Mouse (Mus musculus) mature B cell (primary cell): ENCODE measurements around the gene Pdia5.

Experiments used
- in situ Hi-C: fragments of 300-500 bp; cut with MboI; formaldehyde crosslinking; loops from 2 replicates; pipeline ENCODE4 v1.14.3; 2019

Pdia5 gene

GRCm38 (mm10) chr16:35490231-35491070, at the start of gene Pdia5:
Gene Pdia5, minus strand, starts transcription at chr16:35490873.
- in situ Hi-C loops: no loop called here

- in situ Hi-C loops: no loop called here
These were observed 48.4 kb upstream of the Pdia5 start for GRCm38 (mm10) chr16:35539041-35539440.

GRCm38 (mm10) chr16:35537651-35538050, 47.0 kb upstream of the Pdia5 start:
- in situ Hi-C loops: no loop called here

- in situ Hi-C loops: no loop called here
These were observed 44.0 kb upstream of the Pdia5 start for GRCm38 (mm10) chr16:35534630-35535029.

GRCm38 (mm10) chr16:35524200-35524599, 33.5 kb upstream of the Pdia5 start:
- in situ Hi-C loops: no loop called here

- in situ Hi-C loops: no loop called here
These were observed 28.6 kb upstream of the Pdia5 start for GRCm38 (mm10) chr16:35519245-35519644.

GRCm38 (mm10) chr16:35517976-35518951, 27.6 kb upstream of the Pdia5 start:
- in situ Hi-C loops: no loop called here

- in situ Hi-C loops: no loop called here
These were observed 25.4 kb upstream of the Pdia5 start for GRCm38 (mm10) chr16:35515977-35516612.

GRCm38 (mm10) chr16:35509331-35510070, 18.8 kb upstream of the Pdia5 start:
- in situ Hi-C loops: no loop called here

- in situ Hi-C loops: no loop called here
These were observed 17.9 kb upstream of the Pdia5 start for GRCm38 (mm10) chr16:35508581-35508980.

- in situ Hi-C loops: no loop called here
These were observed 15.1 kb upstream of the Pdia5 start for GRCm38 (mm10) chr16:35505786-35506185.

- in situ Hi-C loops: no loop called here
These were observed 13.6 kb upstream of the Pdia5 start for GRCm38 (mm10) chr16:35504266-35504665.

GRCm38 (mm10) chr16:35502456-35502855, 11.8 kb upstream of the Pdia5 start:
- in situ Hi-C loops: no loop called here

- in situ Hi-C loops: no loop called here
These were observed 10.6 kb upstream of the Pdia5 start for GRCm38 (mm10) chr16:35501106-35501760.

GRCm38 (mm10) chr16:35500342-35500741, 9.7 kb upstream of the Pdia5 start:
- in situ Hi-C loops: no loop called here

GRCm38 (mm10) chr16:35489793-35490192, 880 bp downstream of the Pdia5 start:
- in situ Hi-C loops: no loop called here

GRCm38 (mm10) chr16:35489066-35489718, 1.5 kb downstream of the Pdia5 start:
- in situ Hi-C loops: no loop called here

- in situ Hi-C loops: no loop called here
These were observed 2.9 kb downstream of the Pdia5 start for GRCm38 (mm10) chr16:35487776-35488175.

GRCm38 (mm10) chr16:35487056-35487455, 3.6 kb downstream of the Pdia5 start:
- in situ Hi-C loops: no loop called here

- in situ Hi-C loops: no loop called here
These were observed 5.0 kb downstream of the Pdia5 start for GRCm38 (mm10) chr16:35485711-35486110.
